Mouse (Mus musculus): ENCODE results near the gene Cdh22.

The Cdh22 gene

DNA sequence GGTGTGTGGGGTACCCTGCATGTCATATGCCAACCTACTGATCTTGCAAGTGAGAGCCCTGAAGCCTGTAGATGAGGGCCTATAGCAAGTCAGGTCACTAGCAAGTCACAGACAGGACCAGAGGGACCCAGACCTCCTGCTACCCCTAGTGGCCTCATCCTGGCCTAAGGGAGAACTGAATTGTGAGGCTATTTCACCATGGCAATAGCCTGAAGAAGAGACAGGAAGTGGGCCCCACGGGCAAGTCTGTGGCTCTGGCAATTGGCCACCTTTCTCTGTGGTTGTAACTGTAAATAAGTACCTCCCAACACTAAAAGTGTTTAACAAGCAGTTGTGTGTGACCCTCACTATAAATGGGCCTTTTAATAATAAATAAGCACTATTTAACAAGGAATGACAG lies 16.2 kb upstream of the Cdh22 start:
- no peak for DNase-seq (ENCODE audit: inconsistent age in 2 of 2, low spot score in 1 of 2)

DNA sequence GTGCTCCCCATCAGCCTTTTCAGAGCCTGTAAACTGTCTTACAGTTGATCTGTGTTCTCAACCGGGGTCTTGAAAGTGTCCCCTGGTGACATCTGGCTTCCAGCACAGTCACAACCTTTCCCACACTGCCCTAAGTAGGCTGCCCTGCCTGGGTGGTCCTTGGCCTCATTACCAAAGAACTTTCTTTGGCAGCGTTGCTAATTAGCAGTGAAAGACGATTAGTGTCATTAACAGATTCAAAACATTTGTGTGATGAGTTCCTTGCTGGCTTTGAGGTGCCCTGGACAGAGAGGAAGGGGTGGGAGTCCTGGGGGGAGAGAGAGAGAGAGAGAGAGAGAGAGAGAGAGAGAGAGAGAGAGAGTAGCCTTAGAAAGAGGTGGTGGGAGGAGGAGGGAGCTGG lies 14.3 kb upstream of the Cdh22 start:
- DNase-seq (ENCODE audit: inconsistent age in 2 of 2, low spot score in 1 of 2) = no peak

DNA sequence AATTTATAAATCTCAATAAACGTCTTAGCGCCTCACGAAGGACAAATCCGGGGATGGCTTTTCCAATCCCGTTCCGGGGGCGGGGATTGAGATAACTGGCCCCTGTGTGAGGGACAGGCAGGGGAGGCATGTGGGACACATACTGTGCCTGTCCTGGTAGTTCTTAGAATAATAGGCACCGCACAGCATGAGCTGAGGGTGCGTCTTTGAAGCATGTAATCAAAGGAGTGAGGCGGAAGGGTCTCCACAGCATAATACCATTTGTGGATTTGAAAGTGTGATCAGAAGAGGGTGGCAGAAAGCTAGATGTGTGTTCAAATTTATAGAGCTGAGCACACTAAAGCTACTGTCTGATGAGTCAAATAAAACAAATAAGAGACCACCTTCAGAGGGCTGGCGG lies 11.7 kb upstream of the Cdh22 start:
- no peak for DNase-seq (ENCODE audit: inconsistent age in 2 of 2, low spot score in 1 of 2)

DNA sequence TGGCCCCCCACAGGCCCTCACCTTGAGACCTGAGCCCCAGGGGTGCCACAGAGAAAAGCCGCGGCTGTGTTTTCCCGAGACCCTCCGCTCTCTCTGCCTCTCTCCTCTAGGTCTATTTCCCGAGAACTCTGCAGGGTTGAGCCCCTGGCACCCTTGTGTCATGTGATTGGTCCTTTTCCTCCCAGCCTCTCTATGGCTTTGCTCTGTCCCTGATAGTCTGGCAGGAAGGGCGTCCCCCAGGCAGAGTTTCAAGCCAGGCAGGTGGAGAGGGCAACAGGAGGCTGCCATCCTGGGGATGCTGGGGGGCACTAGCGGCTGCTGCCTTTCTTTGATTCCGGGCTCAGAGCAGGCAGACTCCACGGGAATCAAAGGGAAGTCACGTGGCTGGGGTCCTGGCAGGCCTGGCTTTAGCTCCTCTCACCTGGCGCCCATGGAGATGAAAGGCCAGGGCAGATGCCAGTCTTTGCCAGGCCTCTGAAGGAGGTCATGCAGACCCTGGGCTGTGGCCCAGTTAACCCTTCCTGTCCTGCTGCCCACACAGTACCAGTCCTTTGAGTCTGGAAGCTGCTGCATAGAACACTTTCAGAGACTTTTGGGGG lies 8.6 kb upstream of the Cdh22 start:
- DNase-seq (ENCODE audit: inconsistent age in 2 of 2, low spot score in 1 of 2) = no peak

DNA sequence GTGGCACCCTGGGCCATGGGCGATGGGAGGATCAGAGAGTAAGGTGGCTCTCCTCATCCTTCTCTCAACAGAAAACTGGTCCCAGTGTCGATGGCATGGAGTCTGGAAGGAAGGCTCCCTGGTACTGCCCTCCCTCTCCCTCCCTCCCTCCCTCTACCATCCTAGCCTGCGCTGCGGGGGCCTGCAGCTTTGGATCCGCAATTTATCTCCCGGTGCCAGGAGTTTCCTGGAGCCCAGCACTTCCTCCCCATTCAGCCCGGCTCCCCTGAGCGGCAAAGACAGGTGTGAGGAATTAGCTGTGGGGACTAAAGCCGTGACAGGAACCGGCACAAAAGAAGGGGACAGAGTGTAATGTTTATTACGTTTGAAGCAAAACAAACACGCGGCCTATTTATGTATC lies 7.9 kb upstream of the Cdh22 start:
- no peak for DNase-seq (ENCODE audit: inconsistent age in 2 of 2, low spot score in 1 of 2)

DNA sequence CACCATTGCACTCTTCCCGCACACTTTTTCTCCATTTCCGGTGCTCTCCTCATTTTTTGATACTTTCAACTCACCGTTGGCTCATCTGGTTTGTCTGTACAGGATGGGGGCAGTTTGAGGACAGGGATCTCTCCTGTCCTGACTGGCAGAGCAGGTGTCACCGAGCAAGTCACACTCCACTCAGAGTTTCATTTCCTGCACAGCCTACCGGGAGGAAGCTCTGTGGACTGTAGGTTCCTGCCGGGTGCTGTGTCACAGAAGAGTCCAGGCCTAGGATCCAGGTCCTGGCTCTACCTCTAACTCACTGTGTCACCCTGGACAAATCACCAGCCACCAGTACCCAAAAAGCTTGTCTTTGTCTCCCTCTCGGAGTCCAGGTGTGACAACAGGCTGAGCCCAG lies 7.1 kb upstream of the Cdh22 start:
- no peak for DNase-seq (ENCODE audit: inconsistent age in 2 of 2, low spot score in 1 of 2)

DNA sequence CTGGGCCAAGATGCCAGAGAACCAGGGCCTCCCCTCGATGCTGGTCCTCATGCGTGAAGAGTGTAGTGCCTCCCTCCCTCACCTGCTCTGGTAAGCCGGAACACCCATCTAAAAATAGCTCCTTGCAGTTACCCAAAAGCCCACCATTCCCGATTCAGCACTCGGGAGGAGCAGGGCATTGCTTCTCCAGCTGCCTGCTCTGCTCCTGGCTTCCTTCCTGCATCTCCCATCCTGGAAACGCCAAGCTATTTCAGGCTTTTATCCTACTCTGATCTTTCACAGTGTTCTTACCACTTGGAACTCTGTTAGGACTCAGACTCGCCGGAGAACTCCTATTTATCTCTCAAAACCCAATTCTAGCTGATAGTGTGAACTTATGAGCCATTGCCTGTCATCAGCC lies 5.7 kb upstream of the Cdh22 start:
- no peak for DNase-seq (ENCODE audit: inconsistent age in 2 of 2, low spot score in 1 of 2)

DNA sequence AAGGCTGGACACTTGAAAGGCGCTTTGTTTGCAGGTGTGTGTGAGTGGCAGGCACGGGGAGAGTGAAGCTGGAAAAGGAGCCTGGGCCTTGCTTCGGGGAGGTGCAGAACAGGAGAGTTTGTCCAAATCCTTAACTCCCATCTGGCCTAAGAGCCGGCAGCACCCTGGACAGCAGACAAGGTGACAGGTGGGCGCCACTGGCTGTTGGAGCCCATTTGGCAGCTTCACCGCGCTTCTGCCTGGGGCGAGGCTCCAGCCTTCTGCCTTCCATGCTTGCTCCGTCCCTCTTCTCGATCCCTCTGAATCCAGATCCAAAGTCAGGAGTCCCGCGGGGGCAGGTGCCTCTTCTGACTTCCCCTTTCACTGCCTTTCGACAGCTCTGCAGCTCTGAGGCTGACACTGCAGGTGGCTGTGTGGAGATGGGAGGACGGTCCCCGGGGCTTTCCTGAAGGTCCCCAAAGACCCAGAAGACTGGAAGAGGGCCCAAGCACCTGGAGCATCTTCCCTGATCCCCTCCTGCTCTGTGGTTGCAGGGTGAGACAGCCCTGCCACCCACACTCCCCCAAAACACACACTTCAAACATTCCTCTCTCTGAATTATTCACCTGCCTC lies 5.0 kb upstream of the Cdh22 start:
- DNase-seq (ENCODE audit: inconsistent age in 2 of 2, low spot score in 1 of 2) = no peak

DNA sequence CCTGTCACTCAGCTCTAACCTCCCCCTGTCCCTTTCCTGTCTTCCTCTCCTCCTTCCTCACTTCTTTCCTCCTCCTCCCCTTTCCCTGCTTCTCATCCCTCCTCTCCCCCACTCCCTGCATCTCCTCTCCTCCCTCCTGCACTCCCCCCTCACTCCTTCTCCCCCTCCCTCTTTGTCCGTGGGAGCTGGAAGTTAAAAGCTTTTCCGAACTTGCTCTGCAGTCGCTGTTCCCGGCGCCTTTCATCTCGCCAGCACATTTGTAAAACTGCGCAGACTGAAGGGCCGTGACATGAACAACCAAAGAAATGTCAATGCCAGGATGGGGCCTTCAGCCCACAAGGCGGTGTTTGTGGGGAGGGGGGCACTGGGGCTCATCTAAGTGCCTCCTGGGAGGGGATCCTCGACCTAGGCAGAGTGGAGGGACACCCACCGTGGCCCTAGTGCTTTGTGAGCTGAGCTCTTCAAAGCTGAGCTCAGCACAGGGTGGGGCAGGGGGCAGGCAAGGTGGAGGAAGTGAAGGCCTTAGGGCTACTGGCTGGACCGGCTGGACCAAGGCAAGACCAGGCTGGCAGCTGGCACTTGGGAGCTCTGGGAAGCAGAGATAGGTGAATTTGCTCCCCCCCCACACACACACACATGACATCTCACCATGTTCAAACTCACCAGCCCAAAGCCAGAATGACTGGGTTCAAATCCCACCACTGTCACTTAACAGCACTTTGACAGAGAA lies 3.9 kb upstream of the Cdh22 start:
- DNase-seq (ENCODE audit: inconsistent age in 2 of 2, low spot score in 1 of 2) = peak; percentile 26 to 62

DNA sequence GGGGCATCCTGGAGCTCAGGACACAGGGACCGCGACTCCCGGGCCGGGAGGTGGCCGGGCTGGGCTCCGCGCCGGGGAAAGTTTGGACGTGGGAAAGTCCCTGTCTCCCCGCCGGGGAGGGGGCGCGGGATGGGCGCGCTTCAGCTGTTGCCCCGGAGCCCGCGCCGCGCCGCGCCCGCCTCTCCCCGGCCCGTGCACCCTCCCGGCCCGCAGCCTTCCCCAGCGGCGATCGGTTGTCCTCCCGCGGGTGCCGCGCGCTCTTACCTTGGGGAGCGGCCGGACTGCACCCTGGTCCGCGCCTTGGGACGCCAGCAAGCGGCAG lies 401 bp downstream of the Cdh22 start:
- no peak for DNase-seq (ENCODE audit: inconsistent age in 2 of 2, low spot score in 1 of 2)

DNA sequence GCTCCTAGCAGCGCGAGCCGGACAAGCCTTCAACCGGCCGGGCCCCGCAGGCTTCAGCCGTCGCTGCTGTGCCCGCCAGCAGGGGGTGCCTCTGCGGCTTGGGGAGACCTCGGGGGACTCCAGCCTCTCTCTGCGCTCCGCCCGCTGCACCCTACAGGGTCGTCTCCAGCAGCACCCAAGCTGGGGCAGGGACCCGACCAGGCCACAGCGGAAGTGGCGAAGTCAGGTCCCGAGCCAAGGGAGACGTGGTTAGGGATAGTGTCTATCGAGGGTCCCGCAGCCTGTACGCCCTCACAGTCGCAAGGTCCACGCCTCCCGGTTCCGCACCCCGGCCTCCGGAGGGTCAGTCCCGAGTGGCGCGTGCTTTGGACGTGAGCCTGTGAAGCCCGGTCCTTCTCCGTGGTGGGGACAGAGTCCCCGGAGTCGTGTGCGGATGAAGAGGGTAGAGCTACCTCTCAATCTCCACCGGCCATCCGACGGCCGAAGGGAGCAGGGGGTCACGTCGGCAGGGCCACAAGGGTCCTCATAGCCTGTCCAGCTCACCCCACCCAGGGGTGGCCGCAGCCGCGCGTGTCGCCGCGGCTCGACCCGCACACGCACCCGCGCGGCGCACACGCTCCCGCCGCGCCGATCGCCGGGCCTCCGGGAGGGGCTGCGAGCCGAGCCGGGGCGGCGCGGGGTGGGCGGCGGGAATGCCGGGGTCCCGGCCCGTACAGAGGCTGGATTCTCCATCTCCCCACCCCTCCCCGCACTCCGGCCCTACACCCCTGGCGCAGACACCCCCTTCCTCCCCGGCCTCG lies 962 bp downstream of the Cdh22 start:
- peak; percentile 59 to 81 for DNase-seq (ENCODE audit: inconsistent age in 2 of 2, low spot score in 1 of 2)

DNA sequence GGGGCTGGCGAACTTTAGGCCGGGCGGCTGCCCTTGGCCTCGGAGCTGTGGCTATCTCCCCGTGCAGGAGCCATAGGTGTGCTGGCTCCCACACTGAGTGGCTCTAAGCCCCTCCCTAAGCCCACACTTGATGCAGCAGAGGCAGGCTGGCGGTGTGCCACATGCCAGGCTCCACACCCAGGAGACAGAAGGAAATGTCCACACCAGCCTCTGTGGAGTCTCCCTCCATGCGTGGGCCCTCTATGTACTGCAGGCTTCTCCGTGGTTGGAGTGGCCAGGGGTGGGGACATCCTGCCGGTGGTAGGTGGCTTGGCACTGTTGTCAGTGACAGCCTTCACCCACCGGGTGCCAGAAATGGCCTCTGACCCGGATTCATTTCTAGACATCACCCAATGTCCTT lies 5.6 kb downstream of the Cdh22 start:
- DNase-seq (ENCODE audit: inconsistent age in 2 of 2, low spot score in 1 of 2) = no peak

DNA sequence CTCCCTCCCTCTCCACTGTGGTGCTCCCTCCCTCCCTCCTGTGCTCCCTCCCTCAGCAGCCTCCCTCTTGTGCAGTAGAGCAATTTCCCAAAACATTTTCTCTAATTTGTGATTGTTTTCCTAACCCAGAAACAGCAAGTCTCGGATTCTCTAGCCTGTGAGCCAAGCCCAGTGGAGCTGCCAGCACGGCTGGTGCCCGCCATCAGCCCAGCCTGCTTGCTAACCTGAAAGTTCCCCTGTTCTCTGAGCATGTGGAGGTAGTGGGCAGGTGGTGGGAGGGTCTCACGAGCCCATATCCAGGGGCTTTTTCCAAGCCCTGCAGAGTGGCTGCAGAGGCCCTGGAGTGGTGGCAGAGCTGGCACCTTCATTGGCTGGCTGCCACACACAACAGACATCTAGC lies 10.8 kb downstream of the Cdh22 start:
- no peak for DNase-seq (ENCODE audit: inconsistent age in 2 of 2, low spot score in 1 of 2)

DNA sequence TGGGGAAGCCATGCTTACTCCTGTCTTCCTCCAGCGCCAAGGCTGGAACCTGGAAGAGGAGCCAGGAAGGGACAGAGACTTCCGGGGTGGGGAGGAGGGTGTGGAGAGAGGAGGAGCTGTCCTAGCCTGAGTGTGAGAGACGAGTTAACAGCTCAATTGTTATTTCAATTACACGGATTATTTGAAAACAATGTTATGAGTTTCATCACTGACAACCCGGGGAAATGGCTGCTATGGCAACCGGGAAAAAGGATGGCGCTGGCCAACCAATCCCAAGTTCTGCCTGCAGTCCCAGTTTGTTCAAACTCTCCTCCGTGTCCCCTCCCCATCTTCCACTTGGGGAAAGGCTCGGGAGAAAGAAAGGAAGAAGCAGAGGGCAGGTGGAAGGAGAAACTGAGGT lies 12.7 kb downstream of the Cdh22 start:
- DNase-seq (ENCODE audit: inconsistent age in 2 of 2, low spot score in 1 of 2) = no peak

DNA sequence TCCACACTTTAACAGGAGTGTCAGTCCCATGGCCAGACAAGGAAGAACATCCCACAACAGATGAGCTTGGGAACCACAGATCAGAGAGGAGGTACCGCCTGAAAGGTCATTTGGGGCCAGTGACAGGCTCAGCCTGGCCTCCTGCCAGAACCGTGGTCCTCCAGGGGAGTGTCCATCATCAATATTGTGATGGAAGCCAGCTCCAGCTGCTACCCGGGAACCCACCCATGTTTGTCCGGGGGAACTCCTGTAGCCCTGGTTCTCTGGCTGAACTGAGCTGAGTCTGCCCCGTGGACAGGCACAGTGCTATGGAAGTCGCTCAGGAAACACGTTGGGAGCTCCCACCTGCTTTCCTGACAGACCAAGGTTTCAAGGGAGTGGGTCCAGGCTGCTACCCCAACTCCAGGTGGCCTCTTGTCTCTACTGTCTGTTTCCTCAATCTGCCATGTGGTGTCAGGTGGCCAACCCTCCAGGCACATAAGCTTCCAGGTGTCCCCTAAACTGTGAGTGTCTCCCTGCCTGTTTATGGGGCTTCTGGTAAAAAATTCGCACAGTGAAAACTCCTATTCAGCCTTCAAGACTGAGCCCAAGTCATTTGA lies 14.2 kb downstream of the Cdh22 start:
- no peak for DNase-seq (ENCODE audit: inconsistent age in 2 of 2, low spot score in 1 of 2)

DNA sequence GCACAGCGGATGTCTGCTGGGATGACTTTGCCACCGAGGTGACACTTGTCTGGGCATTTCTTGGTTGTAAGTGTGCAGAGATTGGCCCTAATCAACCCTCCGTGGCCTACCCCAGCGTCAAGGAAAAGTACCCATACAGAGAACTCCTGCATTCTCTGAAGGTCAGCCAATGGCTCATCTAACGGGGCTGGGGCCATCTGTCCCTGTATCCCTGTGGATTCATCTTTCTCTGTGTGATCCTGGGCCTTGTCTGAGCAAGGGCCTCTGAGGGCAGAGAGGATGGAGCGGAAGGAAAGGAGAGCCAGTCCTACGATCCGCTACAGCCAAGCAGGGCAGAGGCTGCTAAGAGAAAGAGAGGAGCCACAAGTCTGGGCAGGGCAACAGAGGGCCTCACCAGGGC lies 15.7 kb downstream of the Cdh22 start:
- no peak for DNase-seq (ENCODE audit: inconsistent age in 2 of 2, low spot score in 1 of 2)

DNA sequence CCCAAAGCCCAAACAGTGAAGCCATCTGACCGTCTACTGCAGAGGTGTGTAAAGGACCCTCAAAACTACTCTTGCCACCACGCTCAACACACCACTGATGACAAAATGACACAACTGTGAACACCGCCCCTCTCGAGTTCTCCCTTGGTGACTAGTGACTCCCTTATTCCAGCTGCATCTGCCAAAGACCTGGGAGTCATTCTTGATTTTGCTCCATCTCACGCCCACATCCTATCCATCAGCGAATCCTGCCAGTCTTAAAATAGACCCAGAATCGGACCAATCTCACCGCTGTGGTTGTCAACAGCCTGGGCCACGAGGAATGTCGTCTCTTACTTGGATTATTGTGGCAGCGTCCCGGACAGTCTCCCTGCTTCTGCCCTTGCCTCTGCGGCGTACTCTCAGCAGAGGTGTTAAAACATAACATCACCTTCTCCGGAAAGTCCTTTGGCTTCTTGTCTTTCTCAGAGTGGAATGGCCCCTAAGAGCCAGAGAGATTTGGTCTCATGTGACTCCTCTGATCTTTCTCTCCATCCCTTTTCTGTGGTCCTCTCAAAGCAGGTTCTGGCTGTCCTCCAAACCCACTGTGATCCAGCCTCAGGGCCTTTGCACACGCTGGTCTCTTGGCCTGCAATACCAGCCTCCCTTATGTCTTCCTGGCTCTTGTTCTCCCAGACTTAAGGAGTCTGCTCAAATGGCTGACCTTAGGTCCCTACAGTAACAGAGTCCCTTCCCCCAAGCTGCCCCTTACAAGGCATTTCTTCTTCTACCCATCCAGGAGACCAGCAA lies 17.1 kb downstream of the Cdh22 start:
- no peak for DNase-seq (ENCODE audit: inconsistent age in 2 of 2, low spot score in 1 of 2)

DNA sequence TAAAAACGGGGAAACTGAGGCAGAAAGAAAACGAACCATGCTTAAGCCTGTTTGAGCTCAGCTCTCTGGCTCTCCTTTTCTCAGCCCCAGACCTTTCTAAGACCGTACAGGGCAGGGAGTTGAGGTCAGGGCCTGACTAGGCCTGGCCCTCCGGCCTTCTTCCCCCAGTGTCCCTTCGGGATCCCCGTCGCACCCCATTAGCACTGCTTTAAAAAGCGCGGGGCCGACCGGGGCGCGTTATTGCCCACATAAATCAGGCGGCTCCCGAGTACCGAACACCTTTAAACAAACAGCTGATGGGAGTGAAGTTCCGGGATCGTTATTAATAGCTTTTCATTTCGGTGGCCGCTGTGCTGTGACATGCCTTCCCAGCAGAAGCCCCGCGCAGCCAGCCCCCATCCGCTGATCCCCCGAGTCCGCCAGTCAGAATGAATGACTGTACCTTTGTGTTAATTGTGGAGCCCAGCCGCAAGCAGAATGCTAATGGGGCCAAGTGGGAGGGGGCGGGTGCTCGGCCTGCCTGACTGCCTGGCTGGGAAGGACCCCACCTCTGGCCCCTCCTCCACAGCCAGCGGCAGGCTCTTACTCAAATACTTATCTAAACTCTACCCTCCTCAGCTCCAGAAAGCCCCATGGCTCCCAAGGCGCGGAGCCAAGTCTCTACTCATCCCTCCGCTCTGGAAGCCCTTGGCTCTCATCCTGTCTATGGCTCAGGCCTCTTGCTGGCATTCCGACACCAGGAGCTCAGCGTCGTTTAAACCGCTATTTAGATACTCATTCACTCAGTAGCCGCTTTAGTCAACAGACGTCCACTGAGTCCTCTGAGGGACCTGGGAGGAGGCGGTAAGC lies 19.3 kb downstream of the Cdh22 start:
- DNase-seq (ENCODE audit: inconsistent age in 2 of 2, low spot score in 1 of 2) = peak in 1 of 2 experiments; percentile 53

DNA sequence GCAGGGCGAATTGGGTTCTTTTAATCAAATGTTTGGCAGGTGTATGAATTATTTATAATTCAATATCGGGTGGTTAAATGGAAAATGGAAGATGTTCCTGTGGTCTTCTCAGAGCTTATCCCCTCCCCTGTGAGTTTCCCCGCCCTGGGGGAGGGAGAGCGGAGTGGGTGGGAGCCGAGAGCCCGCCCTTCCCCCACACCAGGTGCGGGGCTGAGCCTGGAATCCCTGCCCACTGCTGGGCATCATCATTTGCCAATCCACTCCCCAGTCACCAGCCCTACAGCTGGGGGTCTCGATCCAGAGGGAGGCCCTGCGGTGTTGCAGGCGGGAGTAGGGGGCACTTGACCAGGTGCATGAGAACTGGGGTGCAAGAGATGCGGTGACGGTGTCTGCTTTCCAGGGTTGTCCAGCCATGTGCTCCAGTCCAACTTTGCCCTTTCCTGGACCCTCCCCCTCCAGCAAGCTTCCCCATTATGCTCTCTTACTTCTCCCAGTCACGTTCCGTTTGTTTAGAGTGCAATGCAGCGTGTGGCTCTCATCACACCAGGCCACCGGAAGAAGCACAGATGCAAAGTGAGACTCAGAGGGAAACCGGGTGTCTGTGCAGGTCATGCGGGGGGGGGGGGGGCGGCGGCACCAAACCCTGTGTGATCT lies 23.1 kb downstream of the Cdh22 start:
- DNase-seq (ENCODE audit: inconsistent age in 2 of 2, low spot score in 1 of 2) = no peak
